Mouse (Mus musculus): Measurements from ENCODE around the gene Fndc8.

GRCm38 (mm10) chr11:82846938-82847337, 45.0 kb upstream of the Fndc8 start:
- TF ChIP-seq CTCF (IDR thresholded peaks at IDR 0.05; ENCODE audit: extremely low read depth, insufficient read length, insufficient replicate concordance, low read depth, low read length) (no peak), POLR2A (IDR thresholded peaks at IDR 0.05; ENCODE audit: low read depth, low read length) (no peak)
